Mouse (Mus musculus) CH12.LX (cell line): ENCODE results near the gene Stom. TPM values are rescaled to one million over a fixed set of nuclear protein-coding genes. Genes with fewer than 3 reads are reported as not detected.

Experiments used
- DNase-seq: peaks from one replicate; pipeline ENCODE4 v3.0.0-alpha.2; 2013; ENCODE audit errors: extremely low read depth
- H3K27ac ChIP-seq: 2 replicates; pipeline ENCODE4 v1.5.1; 2012; ENCODE audit warnings: low read depth, mild to moderate bottlenecking, control low read depth, moderate library complexity; ENCODE audit not compliant: insufficient read depth
- H3K27me3 ChIP-seq: replicated peaks from 2 replicates; pipeline ENCODE3; 2012; ENCODE audit warnings: inconsistent platforms
- H3K36me3 ChIP-seq, 2 experiments: replicated peaks in 1 of 2; 2 replicates each; pipeline versions ENCODE3 to v1.6.1; 2012; ENCODE audit warnings: inconsistent platforms in 1 of 2, low read length in 1 of 2, mild to moderate bottlenecking in 1 of 2, mixed read lengths in 1 of 2, moderate library complexity in 1 of 2; ENCODE audit not compliant: control insufficient read depth in 1 of 2, insufficient read depth in 1 of 2
- H3K4me1 ChIP-seq, 2 experiments: 2 replicates each; pipeline ENCODE4 v1.6.1; 2012; ENCODE audit warnings: inconsistent platforms in 1 of 2, moderate library complexity in 1 of 2; ENCODE audit not compliant: insufficient read depth in 2 of 2, control insufficient read depth in 1 of 2
- H3K4me2 ChIP-seq: 2 replicates; pipeline ENCODE4 v1.6.1; 2012; ENCODE audit warnings: low read depth, mild to moderate bottlenecking, control low read depth; ENCODE audit not compliant: poor library complexity, insufficient read depth, severe bottlenecking
- H3K4me3 ChIP-seq, 3 experiments: fragments of 150-350 bp in 1 of 3; sonication (generic) in 1 of 3; replicated peaks in 1 of 3; 2 replicates each; pipeline versions ENCODE3 to v1.5.1; 2011 to 2012; ENCODE audit warnings: low read depth in 2 of 3, low read length in 2 of 3, mild to moderate bottlenecking in 2 of 3, moderate library complexity in 2 of 3, control low read depth in 1 of 3, improper control_type of control experiment in 1 of 3, inconsistent platforms in 1 of 3, mixed read lengths in 1 of 3; ENCODE audit not compliant: poor library complexity in 1 of 3
- H3K79me2 ChIP-seq: replicated peaks from 2 replicates; pipeline ENCODE4 v1.6.1; 2012; ENCODE audit warnings: mild to moderate bottlenecking, moderate library complexity; ENCODE audit not compliant: control insufficient read depth, poor library complexity, insufficient read depth, severe bottlenecking; ENCODE audit errors: extremely low read depth
- H3K9ac ChIP-seq: 2 replicates; pipeline ENCODE4 v1.6.1; 2012; ENCODE audit warnings: low read depth, mild to moderate bottlenecking, control low read depth, moderate library complexity; ENCODE audit not compliant: insufficient read depth
- H3K9me3 ChIP-seq: replicated peaks from 2 replicates; pipeline ENCODE3; 2012; ENCODE audit warnings: low read length, inconsistent platforms, mixed read lengths
- BHLHE40 ChIP-seq: IDR thresholded peaks from 2 replicates; pipeline ENCODE4 v1.6.1; 2011; ENCODE audit warnings: mild to moderate bottlenecking, low read depth, low read length, improper control_type of control experiment
- CHD1 ChIP-seq: IDR thresholded peaks from 2 replicates; pipeline ENCODE4 v1.6.1; 2012; ENCODE audit warnings: low read depth, low read length, improper control_type of control experiment, inconsistent platforms
- CTCF ChIP-seq, 2 experiments: IDR thresholded peaks in 1 of 2; conservative IDR thresholded peaks in 1 of 2; 2 replicates each; pipeline ENCODE4 v1.5.1; 2011 to 2012; ENCODE audit warnings: low read depth in 2 of 2, low read length in 2 of 2, improper control_type of control experiment in 1 of 2, inconsistent platforms in 1 of 2, mild to moderate bottlenecking in 1 of 2, moderate library complexity in 1 of 2
- E2F4 ChIP-seq: IDR thresholded peaks from 2 replicates; pipeline ENCODE4 v1.6.1; 2011; ENCODE audit warnings: low read depth, low read length, improper control_type of control experiment; ENCODE audit not compliant: insufficient replicate concordance
- EP300 ChIP-seq: IDR thresholded peaks from 2 replicates; pipeline ENCODE4 v1.6.1; 2011; ENCODE audit warnings: low read length, improper control_type of control experiment
- ETS1 ChIP-seq: conservative IDR thresholded peaks from 2 replicates; pipeline ENCODE4 v1.6.1; 2012; ENCODE audit warnings: low read depth, mild to moderate bottlenecking, inconsistent platforms, low read length, improper control_type of control experiment, moderate library complexity
- HCFC1 ChIP-seq: IDR thresholded peaks from 2 replicates; pipeline ENCODE4 v1.6.1; 2012; ENCODE audit warnings: low read depth, mild to moderate bottlenecking, inconsistent platforms, low read length, improper control_type of control experiment
- MAZ ChIP-seq: IDR thresholded peaks from 2 replicates; pipeline ENCODE4 v1.6.1; 2012; ENCODE audit warnings: low read depth, mild to moderate bottlenecking, inconsistent platforms, low read length, improper control_type of control experiment, moderate library complexity
- MEF2A ChIP-seq: IDR thresholded peaks from 2 replicates; pipeline ENCODE4 v1.6.1; 2014; ENCODE audit warnings: low read depth, mild to moderate bottlenecking, inconsistent platforms, low read length, improper control_type of control experiment, borderline replicate concordance
- MYC ChIP-seq: IDR thresholded peaks from 2 replicates; pipeline ENCODE4 v1.6.1; 2011; ENCODE audit warnings: low read depth, mild to moderate bottlenecking, improper control_type of control experiment, low read length
- NELFE ChIP-seq: IDR thresholded peaks from 2 replicates; pipeline ENCODE4 v1.6.1; 2011; ENCODE audit warnings: low read depth, low read length, improper control_type of control experiment
- NRF1 ChIP-seq: IDR thresholded peaks from 2 replicates; pipeline ENCODE4 v1.6.1; 2014; ENCODE audit warnings: low read depth, mild to moderate bottlenecking, inconsistent platforms, low read length, improper control_type of control experiment, moderate library complexity
- PAX5 ChIP-seq: IDR thresholded peaks from 2 replicates; pipeline ENCODE4 v1.6.1; 2012; ENCODE audit warnings: low read length, inconsistent platforms, mixed read lengths
- POLR2A ChIP-seq: IDR thresholded peaks from 2 replicates; pipeline ENCODE4 v1.6.1; 2011; ENCODE audit warnings: low read depth, mild to moderate bottlenecking, improper control_type of control experiment, low read length
- POLR2AphosphoS2 ChIP-seq: IDR thresholded peaks from 2 replicates; pipeline ENCODE4 v1.6.1; 2011; ENCODE audit warnings: low read depth, low read length, improper control_type of control experiment
- RAD21 ChIP-seq: IDR thresholded peaks from 2 replicates; pipeline ENCODE4 v1.6.1; 2011; ENCODE audit warnings: low read depth, mild to moderate bottlenecking, low read length, improper control_type of control experiment, moderate library complexity
- RCOR1 ChIP-seq: conservative IDR thresholded peaks from 2 replicates; pipeline ENCODE4 v1.6.1; 2012; ENCODE audit warnings: low read depth, mild to moderate bottlenecking, inconsistent platforms, low read length, improper control_type of control experiment
- SIN3A ChIP-seq: IDR thresholded peaks from 2 replicates; pipeline ENCODE4 v1.6.1; 2012; ENCODE audit warnings: low read length, improper control_type of control experiment, inconsistent platforms
- TCF12 ChIP-seq: IDR thresholded peaks from 2 replicates; pipeline ENCODE4 v1.6.1; 2014; ENCODE audit warnings: low read depth, mild to moderate bottlenecking, inconsistent platforms, low read length, improper control_type of control experiment
- USF1 ChIP-seq: IDR thresholded peaks from 2 replicates; pipeline ENCODE4 v1.6.1; 2014; ENCODE audit warnings: low read depth, mild to moderate bottlenecking, inconsistent platforms, low read length, improper control_type of control experiment
- USF2 ChIP-seq: conservative IDR thresholded peaks from 2 replicates; pipeline ENCODE4 v1.6.1; 2011; ENCODE audit warnings: low read depth, low read length, improper control_type of control experiment
- ZC3H11A ChIP-seq: IDR thresholded peaks from 2 replicates; pipeline ENCODE4 v1.6.1; 2012; ENCODE audit warnings: low read depth, mild to moderate bottlenecking, inconsistent platforms, low read length, improper control_type of control experiment
- ZMIZ1 ChIP-seq: IDR thresholded peaks from 2 replicates; pipeline ENCODE4 v1.6.1; 2012; ENCODE audit warnings: low read depth, mild to moderate bottlenecking, inconsistent platforms, low read length, improper control_type of control experiment
- dilution Hi-C: fragments of 300-500 bp; cut with MboI; formaldehyde crosslinking; loops from 2 replicates; pipeline ENCODE4 v1.14.3; 2020; ENCODE audit warnings: low sequenced_read_pairs; ENCODE audit not compliant: extremely low pct_unique_long_range_greater_than_20kb, extremely low pct_ligation_motif_present
- in situ Hi-C: fragments of 300-500 bp; cut with MboI; formaldehyde crosslinking; loops from 3 replicates; pipeline ENCODE4 v1.14.3; 2019; ENCODE audit warnings: low sequenced_read_pairs, low pct_ligation_motif_present, low pct_unique_long_range_greater_than_20kb, mixed read lengths
- polyA plus RNA-seq: library from polyadenylated mRNA; unstranded; fragments of >175 nt; gene quantifications from 2 replicates; pipeline ENCODE4 v1.2.1, GENCODE M21; 2012; ENCODE audit warnings: low read depth; ENCODE audit not compliant: insufficient read length
- total RNA-seq, 2 experiments: library from RNA; depleted of rRNA; stranded (reverse); fragments of 300-350 nt in 1 of 2; fragments of >200 nt in 1 of 2; gene quantifications; 2 replicates each; pipeline ENCODE4 v1.2.3; 2012 to 2014

The Stom gene
- total and polyA plus RNA-seq, 3 experiments = 4.3 to 6.3 (median 5.8) TPM

GRCm38 (mm10) chr2:35317604-35318003 lies 19.2 kb downstream of the Stom start:
- no peak for DNase-seq
- dilution Hi-C loops = no loop called here
- H3K4me2 ChIP-seq = no peak overlapping the region
- in situ Hi-C loops = no loop called here
- no peaks in the 10 kb centered on the region for H3K9me3 ChIP-seq
- H3K4me3 ChIP-seq = no peak overlapping the region
- peaks cover 0 to 7% of the 10 kb centered on the region in 2 experiments; a peak in 2 of 4 replicates for H3K4me1 ChIP-seq
- H3K27ac ChIP-seq = no peak overlapping the region
- H3K9ac ChIP-seq = no peak overlapping the region
- no peaks in the 10 kb centered on the region for H3K27me3 ChIP-seq
- no peaks in the 10 kb centered on the region for H3K79me2 ChIP-seq
- TF ChIP-seq HCFC1 (no peak), EP300 (no peak), POLR2AphosphoS2 (no peak), PAX5 (no peak), ETS1 (no peak), MAZ (no peak), BHLHE40 (no peak), POLR2A (no peak), RCOR1 (no peak), E2F4 (no peak), ZC3H11A (no peak), USF2 (no peak)
- H3K36me3 ChIP-seq = peaks cover 0 to 11% of the 10 kb centered on the region in 2 experiments

GRCm38 (mm10) chr2:35314300-35314699 lies 22.5 kb downstream of the Stom start:
- Histone ChIP-seq H3K4me3 (no peak overlapping the region), H3K27ac (no peak overlapping the region), H3K9ac (no peak overlapping the region), H3K79me2 (no peaks in the 10 kb centered on the region), H3K27me3 (no peaks in the 10 kb centered on the region), H3K4me1 (peaks cover 0 to 11% of the 10 kb centered on the region in 2 experiments; a peak in 2 of 4 replicates), H3K36me3 (no peaks in the 10 kb centered on the region), H3K4me2 (no peak overlapping the region), H3K9me3 (no peaks in the 10 kb centered on the region)
- DNase-seq = no peak
- TF ChIP-seq CHD1 (no peak), ZMIZ1 (no peak), PAX5 (no peak), USF2 (no peak), POLR2A (no peak), MEF2A (no peak), USF1 (no peak), MAZ (no peak), CTCF (conservative IDR thresholded peaks at IDR 0.05 in 1 of 2, IDR thresholded peaks at IDR 0.05 in 1 of 2; ENCODE audit: low read depth in 2 of 2, low read length in 2 of 2) (no peak), SIN3A (no peak), EP300 (no peak), RAD21 (no peak), E2F4 (no peak), NRF1 (no peak), TCF12 (no peak), NELFE (no peak), MYC (no peak), BHLHE40 (no peak)
- dilution Hi-C loops (no loop called here), in situ Hi-C loops (no loop called here)
